Mouse (Mus musculus): ENCODE data around the gene Tlcd1.

DNA sequence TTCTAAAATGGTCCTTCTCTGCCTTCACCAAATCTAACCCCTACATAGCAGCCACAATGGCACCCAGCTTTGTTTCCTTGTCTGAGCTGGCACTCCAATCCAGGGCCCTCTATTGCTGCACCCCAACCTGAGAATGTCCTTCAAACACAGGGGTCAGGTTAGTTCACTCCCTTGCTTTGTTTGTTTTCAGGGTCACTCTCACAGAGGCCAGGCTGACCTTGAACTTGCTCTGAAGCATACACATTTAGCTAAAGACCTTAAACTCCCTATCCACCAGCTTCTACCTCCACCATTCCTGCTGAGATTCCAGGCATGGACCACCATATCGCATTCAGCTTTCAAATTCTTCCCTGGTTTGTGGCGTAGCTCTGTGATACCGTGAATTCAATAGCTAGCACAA is 2.0 kb upstream of the Tlcd1 start:
- TF ChIP-seq POLR2AphosphoS2 (IDR thresholded peaks at IDR 0.05; ENCODE audit: insufficient read length, low read depth) (no peak), POLR2A (IDR thresholded peaks at IDR 0.05; ENCODE audit: insufficient read length, low read depth) (no peak), MAX (IDR thresholded peaks at IDR 0.05; ENCODE audit: low read depth) (no peak), TCF12 (IDR thresholded peaks at IDR 0.05; ENCODE audit: insufficient read depth, poor library complexity, severe bottlenecking) (no peak), E2F4 (IDR thresholded peaks at IDR 0.05; ENCODE audit: insufficient read depth) (no peak), MYOG (IDR thresholded peaks at IDR 0.05; ENCODE audit: control insufficient read depth in 1 of 3, insufficient read depth in 1 of 3, insufficient read length in 2 of 3, low read depth in 2 of 3) (no peak), CEBPB (IDR thresholded peaks at IDR 0.05; ENCODE audit: insufficient read depth, poor library complexity, severe bottlenecking) (no peak), SRF (IDR thresholded peaks at IDR 0.05; ENCODE audit: control insufficient read depth, insufficient read length, low read depth) (no peak), REST (IDR thresholded peaks at IDR 0.05; ENCODE audit: insufficient read depth, insufficient read length) (no peak), USF1 (IDR thresholded peaks at IDR 0.05; ENCODE audit: low read depth) (no peak), MYOD1 (IDR thresholded peaks at IDR 0.05; ENCODE audit: control insufficient read depth in 1 of 3, insufficient read length in 2 of 3, low read depth in 2 of 3) (no peak)
